Comparison of ENCODE assay signal across 11 mouse cellular contexts in genomic region chr1:89730589-89731195, GRCm38 (mm10).
DNase-seq lines count a peak whose midpoint lies in the region; ATAC-seq and TF ChIP-seq lines count a peak whose summit lies in the region.
"Had no signal": no experiment of that assay in that cellular context is flagged by ENCODE, and none has a peak within 500 bp of the region (broad histone marks: within the 10 kb centered on the region; RNA-seq: fewer than 3 reads in every experiment).

No protein-coding gene starts in this region.

- peak; percentile 40; the same call in 1 of the 2 replicates for TF ChIP-seq CTCF in small intestine, adult 2 months (IDR thresholded peaks at IDR 0.05; ENCODE audit: extremely low read depth, insufficient read length, insufficient replicate concordance, low read depth, low read length)

- H3K9ac ChIP-seq in kidney, embryonic 14.5 days (ENCODE audit: low read depth, low read length) = no peak overlapping the region
- H3K9ac ChIP-seq: limb, embryonic 15.5 days had no signal

- H3K4me1 ChIP-seq in kidney, embryonic 14.5 days (ENCODE audit: control insufficient read depth, insufficient read depth, low read length) = peaks cover 18% of the 10 kb centered on the region
- no peaks in the 10 kb centered on the region for H3K4me1 ChIP-seq in small intestine, adult 2 months (ENCODE audit: control insufficient read depth, insufficient read depth, insufficient read length, low read length)

- no peak overlapping the region for H3K4me3 ChIP-seq in kidney, embryonic 14.5 days (ENCODE audit: low read length)
- H3K4me3 ChIP-seq in small intestine, adult 2 months (ENCODE audit: low read depth, low read length) = no peak overlapping the region
- H3K4me3 ChIP-seq: forebrain, embryonic 10.5 days; limb, embryonic 15.5 days had no signal

- H3K36me3 ChIP-seq in kidney, embryonic 14.5 days (ENCODE audit: control insufficient read depth, insufficient read depth, low read length) = peaks cover 3% of the 10 kb centered on the region; the same call in 1 of the 2 replicates
- H3K36me3 ChIP-seq in small intestine, adult 2 months (ENCODE audit: control insufficient read depth, insufficient read depth, low read length) = peaks cover 6% of the 10 kb centered on the region; the same call in 1 of the 2 replicates

- peak; percentile 46 to 55 for DNase-seq in kidney, postnatal 4 days
- DNase-seq in NIH3T3 (ENCODE audit: low read depth) = peak; percentile 76
- DNase-seq in c-Kit-positive CD71-negative TER-119-negative erythroid progenitor cells, embryonic 14.5 days (ENCODE audit: low read depth) = peak; percentile 22
- DNase-seq in layer of hippocampus, postnatal 14 days (ENCODE audit: low spot score in 2 of 2) = no peak
- DNase-seq in layer of hippocampus, postnatal 10 days (ENCODE audit: low spot score in 2 of 2) = no peak
- DNase-seq in cerebellum, postnatal 4 days (ENCODE audit: low spot score in 2 of 2) = no peak

- TF ChIP-seq POLR2A in small intestine, adult 2 months (IDR thresholded peaks at IDR 0.05; ENCODE audit: low read depth, low read length) = no peak

- ATAC-seq in kidney, embryonic 14.5 days (ENCODE audit: low FRiP score, low TSS enrichment) = no peak
- ATAC-seq: intestine, embryonic 16.5 days had no signal

- whole genome bisulfite sequencing in kidney, embryonic 14.5 days = 77% methylated on average over 13 of the region's 13 CpGs
- WGBS in small intestine, adult 2 months = 92% methylated on average over 13 of the region's 13 CpGs

- peaks cover 2% of the 10 kb centered on the region; the same call in 1 of the 2 replicates for H3K27me3 ChIP-seq in kidney, embryonic 14.5 days (ENCODE audit: control insufficient read depth, insufficient read depth, low read length)
- no peaks in the 10 kb centered on the region for H3K27me3 ChIP-seq in small intestine, adult 2 months (ENCODE audit: control insufficient read depth, insufficient read depth, low read length)
- H3K27me3 ChIP-seq: limb, embryonic 15.5 days had no signal

- H3K4me2 ChIP-seq in kidney, embryonic 14.5 days (replicated peaks; ENCODE audit: low read depth, low read length) = no peak overlapping the region
- H3K4me2 ChIP-seq: limb, embryonic 15.5 days had no signal

- no peaks in the 10 kb centered on the region for H3K9me3 ChIP-seq in kidney, embryonic 14.5 days (ENCODE audit: control insufficient read depth, low read length)
- H3K9me3 ChIP-seq: forebrain, embryonic 10.5 days; limb, embryonic 15.5 days had no signal

- H3K27ac ChIP-seq in kidney, embryonic 14.5 days (ENCODE audit: low read depth, low read length) = no peak overlapping the region
- H3K27ac ChIP-seq in small intestine, adult 2 months (ENCODE audit: insufficient read depth, low read depth, low read length) = no peak overlapping the region
- H3K27ac ChIP-seq: forebrain, embryonic 10.5 days; limb, embryonic 15.5 days had no signal

Comparison
In these comparisons a context has a peak if more than half of its experiments do, and no peak if none do; other contexts are left out.
1. DNase-seq: peak in kidney, postnatal 4 days (2 of 2), NIH3T3 (single experiment) and c-Kit-positive CD71-negative TER-119-negative erythroid progenitor cells, embryonic 14.5 days (single experiment); none in layer of hippocampus, postnatal 14 days (0 of 2), layer of hippocampus, postnatal 10 days (0 of 2) and cerebellum, postnatal 4 days (0 of 2).